Mouse (Mus musculus): Measurements from ENCODE around the gene Ctf2. TPM values are rescaled to one million over a fixed set of nuclear protein-coding genes. Genes with fewer than 3 reads are reported as not detected.

The Ctf2 gene
- polyA plus RNA-seq, 1 experiment from 2014 or later: 0.07 TPM

- DNase-seq: peak; percentile 24
- Histone ChIP-seq H3K27me3 (no peaks in the 10 kb centered on the region), H3K4me3 (replicated peaks) (peak overlapping the region; percentile 73), H3K4me1 (replicated peaks) (peaks cover 92% of the 10 kb centered on the region), H3K36me3 (peaks cover 10% of the 10 kb centered on the region), H3K9ac (peak overlapping the region; percentile 92), H3K27ac (peak overlapping the region; percentile 98), H3K9me3 (replicated peaks) (no peaks in the 10 kb centered on the region), H3K4me2 (peak overlapping the region; percentile 96)
- no peak for ATAC-seq (ENCODE audit: low read depth)
- under 1% methylated on average over 27 of the region's 27 CpGs for whole genome bisulfite sequencing (ENCODE audit: insufficient replicate concordance)
These were observed 38.3 kb upstream of the Ctf2 start for GRCm38 (mm10) chr7:127770039-127770905.

- WGBS (ENCODE audit: insufficient replicate concordance): 0% methylated on average over 24 of the region's 24 CpGs
- Histone ChIP-seq H3K9me3 (replicated peaks) (no peaks in the 10 kb centered on the region), H3K4me2 (peak within 1 kb of the TSS; percentile 96), H3K4me3 (replicated peaks) (peak within 1 kb of the TSS; percentile 73), H3K9ac (peak within 1 kb of the TSS; percentile 92), H3K27ac (peak within 1 kb of the TSS; percentile 98), H3K4me1 (replicated peaks) (peaks cover 93% of the 10 kb centered on the region), H3K27me3 (no peaks in the 10 kb centered on the region), H3K36me3 (peaks cover 10% of the 10 kb centered on the region)
- peak; percentile 33 for ATAC-seq (ENCODE audit: low read depth)
- DNase-seq: peak; percentile 74
These were observed 37.7 kb upstream of the Ctf2 start, which contains the start of gene Orai3 for GRCm38 (mm10) chr7:127769651-127770038. Gene Orai3, plus strand, starts transcription at chr7:127769815.

- no peaks in the 10 kb centered on the region for H3K27me3 ChIP-seq
- H3K27ac ChIP-seq: peak overlapping the region; percentile 98
- H3K4me3 ChIP-seq (replicated peaks): peak overlapping the region; percentile 73
- peak overlapping the region; percentile 92 for H3K9ac ChIP-seq
- H3K4me2 ChIP-seq: peak overlapping the region; percentile 96
- under 1% methylated on average over 16 of the region's 16 CpGs for WGBS (ENCODE audit: insufficient replicate concordance)
- ATAC-seq (ENCODE audit: low read depth) (0 out of 2 replicates have a peak, but pooled peaks have one; percentile 1), DNase-seq (peak; percentile 70)
- peaks cover 7% of the 10 kb centered on the region for H3K36me3 ChIP-seq
- H3K4me1 ChIP-seq (replicated peaks): peaks cover 88% of the 10 kb centered on the region
- H3K9me3 ChIP-seq (replicated peaks): no peaks in the 10 kb centered on the region
These were observed 37.1 kb upstream of the Ctf2 start for GRCm38 (mm10) chr7:127768997-127769593.

- Histone ChIP-seq H3K9me3 (replicated peaks) (no peaks in the 10 kb centered on the region), H3K4me3 (replicated peaks) (peak overlapping the region; percentile 73), H3K27me3 (no peaks in the 10 kb centered on the region), H3K27ac (peak overlapping the region; percentile 98), H3K4me1 (replicated peaks) (peaks cover 82% of the 10 kb centered on the region), H3K4me2 (peak overlapping the region; percentile 96), H3K36me3 (peaks cover 8% of the 10 kb centered on the region), H3K9ac (peak overlapping the region; percentile 92)
- WGBS (ENCODE audit: insufficient replicate concordance): 50% methylated on average over 13 of the region's 13 CpGs
- DNase-seq: no peak
- ATAC-seq (ENCODE audit: low read depth): no peak
These were observed 36.5 kb upstream of the Ctf2 start for GRCm38 (mm10) chr7:127768346-127768996.

DNA sequence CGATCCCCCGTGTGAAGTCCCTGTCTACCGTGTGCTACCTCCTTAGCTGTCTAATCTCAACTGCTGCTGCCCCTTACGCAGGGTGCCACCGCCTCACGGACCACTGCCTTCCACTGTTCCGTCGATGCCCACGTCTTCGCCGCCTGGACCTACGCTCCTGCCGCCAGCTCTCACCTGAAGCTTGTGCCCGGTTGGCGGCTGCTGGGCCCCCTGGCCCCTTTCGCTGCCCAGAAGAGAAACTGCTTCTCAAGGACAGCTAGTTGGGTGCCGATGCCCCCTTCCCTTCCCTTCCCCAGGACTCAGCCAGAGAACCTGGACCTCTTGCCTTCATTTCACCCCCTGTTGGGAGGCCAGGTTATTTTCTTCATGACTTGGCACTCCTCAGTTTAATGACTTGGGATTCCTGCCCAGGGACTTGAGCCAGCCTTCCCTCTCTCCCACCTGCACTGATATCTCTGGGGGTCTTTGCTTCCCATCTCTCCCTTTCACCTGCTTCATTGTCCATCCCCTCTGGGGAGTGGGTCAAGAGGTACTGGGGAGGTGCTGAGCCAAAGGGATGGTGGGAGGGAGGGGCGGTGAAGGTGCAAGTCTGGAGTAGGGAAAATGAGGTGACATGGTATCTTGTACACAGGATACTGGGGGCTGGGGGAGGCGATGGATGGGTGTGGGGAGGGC is 35.8 kb upstream of the Ctf2 start:
- H3K4me3 ChIP-seq (replicated peaks): peak overlapping the region; percentile 73
- WGBS (ENCODE audit: insufficient replicate concordance): 59% methylated on average over 19 of the region's 19 CpGs

GRCm38 (mm10) chr7:127766851-127767609 is 35.1 kb upstream of the Ctf2 start:
- WGBS (ENCODE audit: insufficient replicate concordance): 30% methylated on average over 17 of the region's 17 CpGs
- peak overlapping the region; percentile 98 for H3K27ac ChIP-seq
- peak; percentile 93 for ATAC-seq (ENCODE audit: low read depth)
- peak overlapping the region; percentile 96 for H3K4me2 ChIP-seq
- H3K4me3 ChIP-seq (replicated peaks): peak overlapping the region; percentile 73
- peaks cover 14% of the 10 kb centered on the region for H3K36me3 ChIP-seq
- no peaks in the 10 kb centered on the region for H3K9me3 ChIP-seq (replicated peaks)
- H3K9ac ChIP-seq: peak overlapping the region; percentile 92
- no peaks in the 10 kb centered on the region for H3K27me3 ChIP-seq
- H3K4me1 ChIP-seq (replicated peaks): peaks cover 71% of the 10 kb centered on the region
- DNase-seq: peak; percentile 88

More for the DNA sequence above, 35.8 kb upstream of the Ctf2 start:
- H3K4me1 ChIP-seq (replicated peaks): peaks cover 76% of the 10 kb centered on the region
- H3K27me3 ChIP-seq: no peaks in the 10 kb centered on the region
- H3K9me3 ChIP-seq (replicated peaks): no peaks in the 10 kb centered on the region
- peaks cover 9% of the 10 kb centered on the region for H3K36me3 ChIP-seq
- H3K9ac ChIP-seq: peak overlapping the region; percentile 92
- no peak for DNase-seq
- peak overlapping the region; percentile 98 for H3K27ac ChIP-seq
- ATAC-seq (ENCODE audit: low read depth): peak; percentile 35
- H3K4me2 ChIP-seq: peak overlapping the region; percentile 96

GRCm38 (mm10) chr7:127765756-127766155 is 33.8 kb upstream of the Ctf2 start:
- H3K36me3 ChIP-seq: peaks cover 14% of the 10 kb centered on the region
- peaks cover 63% of the 10 kb centered on the region for H3K4me1 ChIP-seq (replicated peaks)
- no peak overlapping the region for H3K4me2 ChIP-seq
- H3K9ac ChIP-seq: peak overlapping the region; percentile 19; the same call in 1 of the 2 replicates
- peak overlapping the region; percentile 98 for H3K27ac ChIP-seq
- DNase-seq (no peak), ATAC-seq (ENCODE audit: low read depth) (no peak)
- WGBS (ENCODE audit: insufficient replicate concordance): 70% methylated on average over 2 of the region's 2 CpGs
- H3K4me3 ChIP-seq (replicated peaks): no peak overlapping the region
- no peaks in the 10 kb centered on the region for H3K27me3 ChIP-seq
- no peaks in the 10 kb centered on the region for H3K9me3 ChIP-seq (replicated peaks)

DNA sequence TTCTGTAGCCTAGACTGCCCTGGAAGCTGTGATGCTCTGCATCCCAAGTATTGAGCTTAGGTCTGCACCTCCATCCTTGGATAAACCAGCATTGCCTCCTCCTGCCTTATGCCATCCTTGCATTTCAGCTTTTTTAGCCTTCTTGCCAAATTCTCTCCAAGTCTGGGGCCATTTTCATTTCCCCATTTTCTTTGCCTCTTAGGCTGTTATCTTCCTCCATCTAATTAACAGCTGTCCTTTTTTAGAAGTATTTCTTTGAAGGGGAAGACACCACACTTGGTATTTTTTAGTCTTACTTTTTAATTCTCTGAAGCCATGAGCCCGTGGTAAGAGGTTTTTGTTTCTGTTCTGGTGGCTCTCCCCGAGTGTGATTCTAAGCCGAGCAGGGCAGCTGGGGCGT is 31.7 kb upstream of the Ctf2 start:
- Histone ChIP-seq H3K9me3 (replicated peaks) (no peaks in the 10 kb centered on the region), H3K27me3 (no peaks in the 10 kb centered on the region), H3K4me1 (replicated peaks) (peaks cover 58% of the 10 kb centered on the region), H3K4me3 (replicated peaks) (no peak overlapping the region), H3K36me3 (peaks cover 14% of the 10 kb centered on the region), H3K27ac (peak overlapping the region; percentile 2; the same call in 1 of the 2 replicates), H3K9ac (no peak overlapping the region), H3K4me2 (no peak overlapping the region)
- ATAC-seq (ENCODE audit: low read depth) (no peak), DNase-seq (no peak)
- 74% methylated on average over 4 of the region's 4 CpGs for WGBS (ENCODE audit: insufficient replicate concordance)

DNA sequence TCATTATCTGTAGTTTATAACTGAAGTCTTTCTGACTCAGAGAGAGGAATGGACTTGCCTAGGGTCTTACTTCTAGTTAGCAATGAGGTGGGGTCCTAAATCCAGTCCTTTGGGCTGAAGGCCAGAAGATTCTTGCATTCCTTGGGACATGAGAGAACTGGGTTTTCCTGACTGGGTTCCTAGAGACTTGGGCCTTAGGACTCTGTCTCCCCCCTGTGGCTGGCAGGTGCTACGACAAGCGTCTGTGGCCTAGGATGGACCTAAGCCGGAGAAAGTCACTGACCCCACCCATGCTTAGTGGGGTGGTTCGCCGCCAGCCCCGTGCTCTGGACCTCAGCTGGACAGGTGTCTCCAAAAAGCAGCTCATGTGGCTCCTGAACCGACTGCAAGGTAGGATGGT is 29.1 kb upstream of the Ctf2 start:
- no peak overlapping the region for H3K27ac ChIP-seq
- peak; percentile 56 for DNase-seq
- H3K4me3 ChIP-seq (replicated peaks): no peak overlapping the region
- peaks cover 32% of the 10 kb centered on the region for H3K4me1 ChIP-seq (replicated peaks)
- no peak overlapping the region for H3K9ac ChIP-seq
- no peaks in the 10 kb centered on the region for H3K9me3 ChIP-seq (replicated peaks)
- H3K27me3 ChIP-seq: no peaks in the 10 kb centered on the region
- WGBS (ENCODE audit: insufficient replicate concordance): 18% methylated on average over 7 of the region's 7 CpGs
- H3K36me3 ChIP-seq: peaks cover 12% of the 10 kb centered on the region
- no peak overlapping the region for H3K4me2 ChIP-seq
- peak; percentile 68 for ATAC-seq (ENCODE audit: low read depth)

DNA sequence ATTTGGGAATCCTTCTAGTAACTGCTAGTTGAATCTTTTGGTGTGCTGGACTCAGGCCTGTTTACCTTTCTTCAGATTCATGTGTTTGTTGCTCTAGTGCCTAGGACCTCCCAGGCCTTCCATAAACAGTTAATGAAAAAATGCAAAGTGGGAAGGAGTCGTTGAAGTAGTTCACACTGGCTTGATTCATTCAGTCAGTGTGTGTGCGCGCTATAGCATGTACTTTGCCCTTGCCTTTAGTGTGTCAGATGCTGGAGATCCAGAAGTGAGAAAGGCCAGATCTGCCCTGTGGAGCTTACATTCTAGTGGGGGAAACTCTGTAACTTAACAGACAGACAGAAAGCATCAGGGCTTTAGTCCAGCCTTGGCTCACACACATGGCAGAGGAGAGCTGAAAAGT is 28.5 kb upstream of the Ctf2 start:
- DNase-seq (no peak), ATAC-seq (ENCODE audit: low read depth) (no peak)
- Histone ChIP-seq H3K4me1 (replicated peaks) (peaks cover 26% of the 10 kb centered on the region), H3K36me3 (peaks cover 13% of the 10 kb centered on the region), H3K27me3 (no peaks in the 10 kb centered on the region), H3K9me3 (replicated peaks) (no peaks in the 10 kb centered on the region), H3K4me3 (replicated peaks) (no peak overlapping the region), H3K4me2 (no peak overlapping the region), H3K27ac (no peak overlapping the region; the same call in 1 of the 2 replicates), H3K9ac (no peak overlapping the region)
- 81% methylated on average over 3 of the region's 3 CpGs for WGBS (ENCODE audit: insufficient replicate concordance)

All from liver, embryonic 13.5 days (tissue).